Mouse (Mus musculus) spleen, postnatal 4 days (tissue): Measurements from ENCODE around the gene Cct5.
"Not testable (repeated sequence)": the region's sequence is repeated elsewhere in the genome, so short reads cannot be mapped to it uniquely, and the experiment has no call there.

Experiments
- DNase-seq, 2 experiments: peaks; one replicate each; pipeline ENCODE4 v3.0.0; 2022; ENCODE audit warnings: low spot score in 2 of 2

The Cct5 gene

DNA sequence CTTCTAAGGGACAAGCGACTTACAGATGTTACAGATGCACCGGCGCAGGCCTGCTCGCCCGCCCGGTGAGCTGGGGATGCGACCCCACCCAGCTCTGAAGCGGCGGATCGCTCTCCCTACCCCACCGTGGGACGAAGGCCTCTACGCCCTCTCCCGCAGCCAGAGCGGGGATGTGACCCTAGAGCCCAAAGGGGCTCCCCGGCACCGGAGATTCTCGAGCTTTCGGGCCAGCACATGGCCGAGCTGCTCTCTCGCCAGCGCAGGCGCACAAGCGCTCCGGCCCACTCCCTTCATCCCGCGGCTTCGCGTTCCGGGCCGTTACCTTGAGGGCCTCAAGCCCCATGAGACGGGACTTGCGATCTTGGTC, 342 bp downstream of the Cct5 start:
- no peak for DNase-seq

DNA sequence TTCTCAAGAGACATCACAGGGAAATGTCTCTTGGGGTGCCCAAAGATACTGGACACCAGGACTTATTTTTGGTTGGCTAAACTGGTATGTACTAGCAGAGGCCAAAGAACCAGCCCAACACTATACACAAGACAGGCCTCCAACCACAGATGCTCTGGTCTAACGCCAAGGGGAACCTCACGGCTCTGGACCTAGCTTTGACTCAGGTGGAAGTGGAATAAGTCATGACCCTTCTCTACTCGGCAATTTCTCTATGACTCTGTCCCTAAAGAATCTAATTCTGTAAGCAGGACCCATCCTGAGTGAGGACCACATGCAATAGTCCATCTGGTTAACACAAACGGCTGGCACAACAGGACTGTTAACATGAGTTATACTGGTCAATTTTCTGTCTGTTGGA, 1.8 kb downstream of the Cct5 start:
- no peak for DNase-seq

DNA sequence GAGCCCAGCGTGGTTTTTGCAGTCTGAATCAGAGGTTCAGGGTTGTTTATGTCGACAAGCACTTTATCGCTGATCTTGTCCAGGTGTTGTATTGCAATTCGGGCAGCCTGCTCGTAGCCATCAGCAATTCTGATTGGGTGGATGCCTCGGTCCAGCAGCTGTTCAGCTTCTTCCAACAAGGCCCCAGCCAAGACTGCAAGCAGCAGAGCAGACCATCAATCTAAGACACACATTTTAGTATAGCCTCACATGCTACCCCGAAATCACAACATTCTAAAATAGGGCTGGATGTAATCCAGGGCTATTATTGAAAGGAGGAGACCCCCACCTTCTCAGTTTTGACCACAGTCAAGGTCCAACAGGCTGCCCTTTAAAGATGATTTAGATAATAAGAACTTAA, 6.0 kb downstream of the Cct5 start:
- no peak for DNase-seq

DNA sequence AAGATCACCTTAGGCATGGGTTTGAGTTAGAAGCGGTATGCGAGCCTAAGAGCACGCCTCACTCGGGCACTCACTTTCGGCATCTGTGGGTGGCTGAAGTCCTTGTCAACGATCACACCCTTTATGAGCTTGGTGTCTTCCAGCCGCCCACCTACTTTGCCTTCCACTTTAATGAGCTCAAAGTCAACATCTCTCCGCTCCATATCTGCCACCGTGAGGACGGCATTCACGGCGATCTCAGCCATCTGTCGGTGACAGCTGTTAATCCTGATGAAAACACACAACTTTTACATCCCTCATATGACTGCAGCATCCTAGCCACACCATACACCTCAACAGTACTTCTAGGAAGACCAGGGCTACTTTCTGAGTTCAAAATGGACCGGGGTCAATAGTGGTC, 7.3 kb downstream of the Cct5 start:
- no peak for DNase-seq

DNA sequence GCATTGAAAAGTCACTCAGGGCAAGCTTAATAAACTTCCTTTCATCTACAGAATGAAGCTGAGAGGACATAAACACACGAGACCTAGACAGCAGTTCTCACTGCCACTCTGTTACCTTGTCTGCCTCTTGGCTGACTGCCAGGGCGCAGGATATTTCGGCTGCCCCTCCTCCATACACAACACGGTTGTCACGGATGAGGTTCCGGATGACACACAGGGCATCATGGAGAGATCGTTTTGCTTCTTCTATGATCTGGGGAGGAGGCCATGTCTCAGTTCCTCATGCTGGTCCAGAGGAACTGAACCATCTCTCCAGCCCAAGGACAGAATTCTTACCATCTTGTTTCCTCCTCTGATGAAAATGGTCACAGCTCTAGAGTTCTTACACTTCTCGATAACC, 9.1 kb downstream of the Cct5 start:
- no peak for DNase-seq

DNA sequence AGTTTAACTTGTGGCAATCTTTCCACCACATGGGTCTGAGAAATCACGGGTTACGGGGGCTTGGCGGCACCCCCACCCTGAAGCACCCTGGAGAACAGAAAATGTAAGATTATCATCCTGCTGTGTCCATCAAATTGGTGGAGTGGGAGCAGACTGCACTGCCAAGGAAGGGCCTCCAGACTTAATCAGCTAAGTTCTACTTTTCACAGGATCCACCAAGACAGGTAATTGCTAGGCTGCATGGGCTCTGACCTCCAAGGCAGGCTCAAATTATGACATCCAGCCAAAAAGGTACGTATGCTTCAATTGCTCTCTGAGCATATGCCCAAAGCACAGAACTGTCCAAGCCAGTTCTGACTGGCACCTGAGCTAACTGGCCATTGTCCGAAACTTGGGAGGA, 11.4 kb downstream of the Cct5 start:
- no peak for DNase-seq

DNA sequence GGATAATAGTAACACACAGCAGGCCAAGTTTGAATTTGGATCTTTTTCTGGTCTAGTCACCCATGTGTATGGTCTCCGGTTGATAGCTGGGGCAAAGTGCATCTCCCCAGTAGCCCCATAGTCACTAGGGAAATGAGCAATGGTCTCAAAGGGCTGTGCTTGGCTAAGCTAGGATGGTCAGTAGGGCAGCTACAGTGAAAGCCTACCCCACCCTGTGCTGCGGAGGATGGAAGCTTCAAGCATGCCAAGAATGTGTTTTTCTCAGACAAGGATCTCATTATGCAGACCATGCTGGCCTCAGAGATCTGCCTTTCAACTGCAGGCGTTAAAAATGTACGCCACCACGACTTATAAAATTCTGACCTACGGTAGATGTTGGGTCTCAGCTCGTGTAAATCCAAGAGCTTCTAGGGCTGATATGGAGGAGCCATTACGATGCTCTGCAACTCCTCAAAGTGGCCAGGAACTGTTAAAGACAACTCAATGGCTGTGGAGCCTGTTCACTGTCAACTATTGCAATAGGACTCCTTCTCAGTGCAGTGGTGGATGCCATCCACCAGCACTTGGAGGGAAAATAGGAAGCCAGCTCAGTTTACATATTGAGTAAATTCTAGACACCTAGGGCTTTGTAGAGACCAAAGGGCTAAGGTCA, 12.5 kb downstream of the Cct5 start:
- no peak for DNase-seq

DNA sequence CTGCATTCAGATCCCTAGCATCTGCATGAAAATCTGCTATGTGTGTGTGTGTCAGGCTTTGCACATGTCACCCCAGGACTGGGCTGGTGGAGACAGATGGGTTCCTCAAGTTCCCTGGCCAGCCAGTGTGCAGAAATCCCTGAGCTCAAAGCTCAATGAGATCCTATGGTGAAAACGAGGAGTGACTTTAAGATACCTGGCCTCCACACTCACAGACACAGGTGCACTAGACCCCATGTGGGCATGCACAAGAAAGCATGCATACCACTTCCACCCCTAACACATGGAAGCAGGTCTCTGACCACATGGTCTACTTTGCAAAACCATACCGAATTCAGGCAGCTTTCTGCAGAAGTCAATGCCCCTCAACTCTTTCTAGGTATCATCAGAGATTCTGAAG, 13.8 kb downstream of the Cct5 start:
- no peak for DNase-seq

DNA sequence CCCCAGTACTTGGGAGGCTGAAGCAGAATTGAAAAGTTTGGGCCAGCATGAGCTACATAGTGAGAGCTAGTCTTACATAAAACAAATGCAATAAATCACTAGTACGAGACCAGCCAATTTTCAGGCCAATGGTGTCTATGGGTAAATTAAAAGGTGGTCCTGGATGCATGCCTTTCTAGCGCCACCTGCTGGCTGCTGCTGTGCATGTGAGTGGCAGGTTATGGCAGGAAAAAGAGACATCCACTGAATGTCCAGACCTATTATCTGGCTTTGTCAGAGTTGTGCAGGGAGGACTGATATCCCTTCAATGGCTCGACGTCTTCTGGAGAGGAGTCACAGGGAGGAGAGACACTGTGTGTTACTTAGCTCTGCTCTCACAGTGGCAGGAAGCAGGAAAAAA, 15.1 kb downstream of the Cct5 start:
- peak; percentile 84 to 96 for DNase-seq

DNA sequence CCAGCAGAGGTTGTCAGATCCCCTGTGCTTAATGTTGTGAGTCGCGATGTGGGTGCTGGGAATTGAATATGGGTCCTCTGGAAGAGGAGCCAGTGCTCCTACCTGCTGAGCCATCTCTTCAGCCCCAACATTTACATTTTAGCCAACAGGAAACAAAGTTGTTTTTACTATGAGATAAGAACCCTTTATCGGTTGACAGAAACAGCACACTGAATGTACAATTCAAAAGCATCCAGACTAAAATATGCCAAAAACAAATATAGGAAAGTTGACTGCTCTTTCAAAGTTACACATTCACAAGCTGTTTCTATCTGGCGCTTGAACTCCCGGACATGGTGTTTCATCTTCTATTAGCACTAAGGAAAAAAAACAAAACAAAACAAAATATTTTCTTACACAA, 15.5 kb downstream of the Cct5 start:
- no peak for DNase-seq

DNA sequence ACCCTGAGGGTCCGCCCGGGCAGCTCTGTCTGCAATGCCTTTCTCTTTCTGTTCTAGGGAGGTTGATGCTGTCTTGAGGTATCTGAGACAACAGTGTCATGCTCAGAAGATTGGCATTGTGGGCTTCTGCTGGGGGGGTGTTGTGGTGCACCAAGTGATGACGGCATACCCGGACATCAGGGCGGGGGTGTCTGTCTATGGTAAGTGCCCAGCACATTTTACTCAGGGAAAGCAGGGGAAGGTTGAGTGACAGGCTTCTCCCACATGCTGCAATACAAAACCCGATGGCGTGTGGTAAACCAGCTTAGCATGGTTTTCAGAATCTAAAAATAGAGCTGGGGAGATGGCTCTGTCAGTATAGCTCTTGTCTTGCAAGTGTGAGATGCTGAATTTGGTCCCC, 16.4 kb downstream of the Cct5 start:
- DNase-seq: no peak

DNA sequence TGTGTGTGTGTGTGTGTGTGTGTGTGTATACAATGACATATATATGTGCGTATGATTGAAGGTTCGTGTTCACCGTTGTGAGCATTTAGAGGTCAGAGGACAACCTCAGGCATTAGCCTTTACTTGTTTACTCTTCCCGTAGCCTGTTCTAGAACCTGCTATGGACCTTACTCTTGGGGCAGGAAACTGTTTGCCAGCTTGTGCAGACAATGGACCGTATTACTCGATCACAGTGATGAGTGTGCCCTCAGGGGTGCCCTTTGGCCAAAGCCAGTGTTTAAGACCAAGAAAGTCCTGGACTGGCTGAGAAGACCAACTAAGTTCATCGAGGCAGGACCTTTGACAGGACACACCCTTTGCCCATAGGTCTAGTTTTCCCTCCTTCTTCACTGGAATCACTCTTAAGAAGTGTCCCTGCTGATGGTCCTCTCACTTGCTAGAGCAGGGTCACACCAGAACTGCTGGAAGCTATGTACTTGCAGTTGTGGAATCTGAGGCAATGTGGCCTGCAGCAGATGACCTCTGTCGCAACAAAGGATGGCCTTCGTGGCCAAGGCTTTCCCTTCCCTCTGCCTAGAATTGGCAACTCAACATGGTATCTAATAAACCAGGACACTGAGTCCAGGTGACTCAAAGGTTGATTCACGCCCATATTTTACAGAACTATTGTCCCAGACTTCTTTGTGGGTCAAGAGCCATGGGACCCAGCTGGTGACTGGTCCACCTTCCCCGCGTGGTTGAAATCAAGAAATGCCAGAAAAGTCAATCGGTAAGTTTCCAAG, 18.1 kb downstream of the Cct5 start:
- no peak for DNase-seq

DNA sequence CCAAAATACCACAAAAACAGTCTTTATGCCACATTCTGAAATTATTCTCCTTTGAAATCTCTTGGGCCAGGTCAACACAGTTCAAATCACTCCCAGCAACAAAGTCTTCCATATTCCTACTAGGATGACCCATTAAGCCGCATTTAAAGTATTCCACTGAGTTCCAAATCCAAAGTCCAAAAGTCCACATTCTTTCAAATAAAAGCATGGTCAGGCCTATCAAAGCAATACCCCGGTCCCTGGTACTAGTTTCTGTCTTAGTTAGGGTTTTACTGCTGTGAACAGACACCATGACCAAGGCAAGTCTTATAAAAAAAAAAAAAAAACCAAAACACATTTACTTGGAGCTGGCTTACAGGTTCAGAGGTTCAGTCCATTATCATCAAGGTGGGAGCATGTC, 20.5 kb downstream of the Cct5 start:
- not testable (repeated sequence) for DNase-seq

DNA sequence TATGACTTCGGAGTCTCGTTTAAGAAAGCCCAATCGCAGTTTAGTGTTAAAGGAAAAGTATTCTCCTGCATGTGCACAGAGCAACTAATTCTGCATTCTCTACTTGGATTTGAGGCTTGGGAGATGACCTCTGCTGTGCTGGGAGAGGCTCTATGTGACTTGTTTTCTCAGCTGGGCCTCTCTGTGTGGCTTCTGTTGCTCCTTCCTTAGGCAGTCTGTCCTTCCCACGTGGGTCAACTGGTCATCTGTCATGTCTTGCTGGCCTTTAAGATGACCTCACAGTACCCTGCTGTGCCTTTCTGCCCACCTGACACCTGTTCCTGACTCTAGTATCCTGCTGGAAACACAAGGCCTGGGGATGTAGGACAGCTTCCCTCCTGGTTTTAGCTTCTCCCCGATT, 25.5 kb downstream of the Cct5 start:
- no peak for DNase-seq

DNA sequence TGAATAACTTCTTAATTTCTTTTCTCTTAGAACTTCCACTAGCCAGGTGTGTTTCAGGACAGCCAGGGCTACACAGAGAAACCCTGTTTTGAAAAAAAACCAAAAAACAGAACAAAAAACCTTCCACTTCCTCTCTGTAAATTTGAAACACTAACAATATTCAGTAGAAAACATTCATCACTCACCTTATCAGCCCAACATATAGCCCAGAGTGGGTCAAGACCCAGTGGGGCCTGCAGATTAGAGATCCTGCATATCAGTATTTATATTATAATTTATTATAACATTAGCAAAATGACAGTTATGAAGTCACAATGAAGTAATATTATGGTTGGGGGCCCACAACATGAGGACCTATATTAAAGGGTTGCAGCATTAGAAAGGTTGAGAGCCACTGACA, 27.9 kb downstream of the Cct5 start:
- no peak for DNase-seq

DNA sequence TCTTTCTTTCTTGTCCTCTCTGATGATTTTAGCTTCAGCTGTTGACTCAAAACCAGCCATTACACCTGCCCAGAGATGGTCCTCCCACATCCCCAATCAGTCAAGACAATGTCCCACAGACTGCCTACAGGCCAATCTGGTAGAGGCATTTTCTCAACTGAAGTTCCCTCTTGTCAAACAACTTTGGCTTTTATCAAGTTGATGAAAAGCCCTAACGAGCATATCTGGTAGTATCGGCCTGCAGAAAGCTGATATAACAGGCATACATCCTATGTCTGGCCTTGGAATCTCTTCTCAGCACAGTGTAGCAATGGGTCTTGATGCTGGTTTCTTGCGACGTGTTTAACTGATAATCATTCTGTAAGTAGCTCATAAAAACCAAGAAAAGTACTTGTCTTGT, 28.3 kb downstream of the Cct5 start:
- no peak for DNase-seq

DNA sequence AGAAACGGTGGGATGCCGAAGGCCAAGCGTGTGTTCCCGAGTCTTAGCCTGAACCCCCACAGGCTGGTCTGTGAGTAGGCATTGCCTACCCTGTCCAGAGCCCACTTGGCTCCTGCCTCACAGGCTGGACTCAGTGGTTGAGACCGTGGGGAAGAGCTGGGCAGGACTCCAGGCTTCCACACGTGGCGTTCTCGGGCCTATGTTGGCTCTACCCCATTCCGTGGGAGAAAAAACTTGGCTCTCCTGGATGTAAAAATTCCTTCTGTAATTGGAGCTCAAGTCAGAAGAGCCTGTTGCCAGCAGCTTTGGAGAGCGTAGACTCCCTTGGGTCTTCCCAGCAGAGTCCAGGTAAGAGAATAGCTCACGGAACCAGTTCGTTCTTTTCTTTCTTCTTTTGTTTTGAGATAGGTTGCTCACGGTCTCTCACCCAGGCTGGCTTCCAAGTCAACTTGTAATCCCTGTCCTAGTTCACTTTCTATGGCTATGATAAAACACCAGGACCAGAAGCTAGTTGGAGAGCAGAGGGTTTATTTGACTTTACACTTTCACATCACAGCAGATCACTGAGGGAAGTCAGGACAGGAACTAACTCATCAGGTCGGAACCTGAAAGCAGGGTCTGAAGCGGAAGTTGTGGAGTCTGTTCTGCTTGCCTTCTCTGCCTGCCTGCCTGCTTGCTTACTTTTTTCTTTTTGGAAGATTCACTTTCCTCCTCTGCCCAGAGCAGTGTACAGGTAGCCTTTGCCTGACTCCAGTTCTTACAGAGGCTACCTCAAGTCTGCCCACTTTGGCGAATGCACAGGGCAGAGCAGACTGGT, 29.5 kb downstream of the Cct5 start:
- no peak for DNase-seq

DNA sequence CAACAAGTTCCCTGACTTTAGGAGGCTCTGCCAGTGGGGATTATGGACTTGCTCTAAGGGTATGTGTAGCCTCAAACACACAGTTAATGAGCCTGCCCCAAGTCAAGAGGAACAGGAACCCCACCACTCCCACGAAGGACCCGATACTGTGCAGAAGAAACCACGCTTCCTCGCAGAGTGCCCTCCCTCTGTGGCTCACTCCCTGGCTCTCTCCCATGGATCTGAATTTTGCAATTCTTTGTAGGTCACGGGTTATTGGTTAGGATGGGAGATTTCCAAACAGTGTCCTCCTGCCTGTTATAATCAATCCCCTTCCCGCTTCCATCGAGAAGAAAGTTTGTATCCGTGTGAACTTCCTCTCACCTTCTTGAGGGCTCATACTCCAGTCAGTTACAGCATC, 30.6 kb downstream of the Cct5 start:
- no peak for DNase-seq

DNA sequence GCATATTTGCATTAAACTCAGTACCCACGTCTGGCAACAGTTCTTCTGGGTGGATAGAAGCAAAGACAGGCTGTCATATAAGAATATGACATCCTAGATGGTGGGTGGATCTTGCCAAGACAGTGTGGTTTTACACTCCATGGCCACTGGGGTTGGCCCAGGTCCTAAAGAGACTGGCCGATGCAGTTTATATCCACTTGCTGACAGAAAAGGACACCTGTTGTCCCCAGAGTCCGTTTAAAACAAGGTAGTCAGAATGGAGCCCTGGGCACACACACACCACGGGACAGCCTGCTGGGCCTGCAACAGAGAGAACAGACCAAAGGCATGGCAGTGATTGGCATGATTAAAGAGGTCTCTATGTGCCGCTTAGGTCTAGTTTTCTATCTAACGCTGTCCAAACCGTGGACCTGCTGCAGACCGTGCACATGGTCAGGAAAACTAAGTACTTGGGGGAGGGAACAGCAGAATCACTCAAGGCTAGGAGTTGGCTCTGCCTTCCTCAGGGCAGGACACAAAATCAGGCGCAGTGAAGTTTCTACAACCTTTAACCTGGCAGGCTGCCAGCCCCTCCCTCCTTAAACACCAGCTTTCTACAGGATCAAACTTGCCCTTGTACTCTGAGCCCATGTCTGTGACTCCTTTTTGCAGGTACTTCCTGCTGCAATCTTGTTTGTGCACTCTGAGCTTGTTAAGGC, 32.1 kb downstream of the Cct5 start:
- DNase-seq: no peak

DNA sequence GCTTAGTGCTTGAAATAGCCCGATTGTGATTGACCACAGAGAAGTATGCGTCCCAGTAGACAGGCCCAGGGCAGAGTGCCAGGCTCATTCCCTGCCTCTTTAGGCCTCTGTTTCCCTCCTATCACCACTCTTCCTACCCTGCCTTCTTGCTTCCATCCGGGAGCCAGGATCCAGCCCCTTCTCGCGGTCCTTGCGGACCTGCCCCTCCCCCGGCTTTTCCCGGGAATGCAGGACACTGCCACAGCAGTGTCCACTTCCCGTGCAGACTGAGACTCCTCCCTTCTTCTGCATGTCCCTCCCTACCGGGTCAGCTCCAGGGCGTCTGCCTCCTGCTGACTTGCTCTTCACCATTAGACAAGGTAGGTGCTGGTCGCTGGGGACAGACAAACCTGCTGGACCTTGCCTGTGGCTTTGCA, 33.0 kb downstream of the Cct5 start:
- no peak for DNase-seq

DNA sequence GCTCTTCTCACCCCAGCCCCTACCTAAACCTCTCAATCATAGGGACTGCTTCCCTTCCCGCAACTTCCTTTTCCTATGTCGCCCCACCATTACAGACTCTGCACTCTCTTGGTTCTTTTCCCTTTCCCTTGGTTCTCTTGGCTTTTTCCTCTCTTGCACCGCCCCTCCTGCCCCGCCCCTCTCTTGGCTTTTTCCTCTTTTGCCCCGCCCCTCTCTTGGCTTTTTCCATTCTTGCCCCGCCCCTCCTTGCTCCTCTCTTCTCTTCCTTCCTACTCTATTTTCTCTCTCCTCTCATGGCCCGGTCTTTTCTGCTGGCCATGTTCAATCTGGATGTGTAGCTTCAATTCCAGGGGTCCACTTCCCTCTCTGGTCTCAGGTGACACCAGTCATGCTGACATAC, 34.2 kb downstream of the Cct5 start:
- DNase-seq: no peak

DNA sequence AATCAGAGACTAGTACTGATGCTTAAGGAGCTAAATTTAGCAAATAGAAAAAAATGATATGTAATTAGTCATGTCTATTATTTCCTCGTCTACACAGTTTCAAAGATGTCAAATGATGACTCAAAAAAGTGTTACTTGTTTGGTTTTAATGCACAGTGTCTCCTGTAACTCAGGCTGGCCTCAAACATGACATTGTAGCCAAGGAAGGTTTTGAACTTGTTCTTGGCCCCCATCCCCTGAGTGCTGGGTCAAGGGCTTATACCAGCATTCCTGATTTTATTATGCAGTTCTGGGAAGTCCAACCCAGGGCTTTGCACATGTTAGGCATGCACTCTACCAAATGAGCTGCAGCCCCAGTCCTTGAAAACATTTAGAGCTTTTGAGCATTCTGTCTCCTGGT, 35.8 kb downstream of the Cct5 start:
- no peak for DNase-seq
